ENCODE assay signal across 8 mouse cellular contexts in genomic region chr16:55852943-55853727, GRCm38 (mm10). TPM values are rescaled to one million over a fixed set of nuclear protein-coding genes. Genes with fewer than 3 reads are reported as not detected.
DNase-seq lines count a peak whose midpoint lies in the region; ATAC-seq and TF ChIP-seq lines count a peak whose summit lies in the region.
"Had no signal": no experiment of that assay in that cellular context is flagged by ENCODE, and none has a peak within 500 bp of the region (broad histone marks: within the 10 kb centered on the region; RNA-seq: fewer than 3 reads in every experiment).

No protein-coding gene starts in this region.

- H3K4me2 ChIP-seq in forebrain, postnatal 0 days (ENCODE audit: low read depth) = no peak overlapping the region
- H3K4me2 ChIP-seq: lung, embryonic 15.5 days had no signal

- H3K9ac ChIP-seq in forebrain, postnatal 0 days = no peak overlapping the region
- H3K9ac ChIP-seq: lung, embryonic 15.5 days had no signal

- H3K36me3 ChIP-seq in forebrain, postnatal 0 days (ENCODE audit: insufficient read depth) = no peaks in the 10 kb centered on the region; the same call in 1 of the 2 replicates
- H3K36me3 ChIP-seq: lung, embryonic 15.5 days had no signal

- 61% methylated on average over 19 of the region's 19 CpGs for WGBS in forebrain, postnatal 0 days

- H3K27me3 ChIP-seq in forebrain, postnatal 0 days (ENCODE audit: insufficient read depth, low read length) = no peaks in the 10 kb centered on the region
- H3K27me3 ChIP-seq: lung, embryonic 15.5 days had no signal

- ATAC-seq in forebrain, postnatal 0 days = peak; percentile 86

- no peak overlapping the region for H3K4me3 ChIP-seq in forebrain, postnatal 0 days (ENCODE audit: low read depth, low read length)
- H3K4me3 ChIP-seq: lung, embryonic 15.5 days had no signal

- H3K4me1 ChIP-seq in forebrain, postnatal 0 days (ENCODE audit: insufficient read depth) = no peaks in the 10 kb centered on the region
- H3K4me1 ChIP-seq: lung, embryonic 15.5 days had no signal

- H3K9me3 ChIP-seq in forebrain, postnatal 0 days (ENCODE audit: low read length) = no peaks in the 10 kb centered on the region
- H3K9me3 ChIP-seq: lung, embryonic 15.5 days had no signal

- TF ChIP-seq CTCF in forebrain, postnatal 0 days (IDR thresholded peaks at IDR 0.05; ENCODE audit: low read depth) = peak; percentile 92

- peak; percentile 79 for DNase-seq in R1 (ENCODE audit: low read depth, low spot score)
- peak; percentile 80 for DNase-seq in cerebellum, adult 18-20 months
- peak; percentile 91 for DNase-seq in forebrain, postnatal 0 days
- peak; percentile 94 for DNase-seq in induced T-regulatory cell, adult 2 months (ENCODE audit: low read depth)
- peak; percentile 28 for DNase-seq in left cerebral cortex, adult 11 months (ENCODE audit: low spot score)
- DNase-seq in mesoderm, embryonic 11.5 days (ENCODE audit: low read depth, low spot score) = peak; percentile 84
- peak; percentile 40 for DNase-seq in right cerebral cortex, postnatal 25 days

- H3K27ac ChIP-seq in forebrain, postnatal 0 days (ENCODE audit: low read depth, low read length) = no peak overlapping the region
- H3K27ac ChIP-seq: lung, embryonic 15.5 days had no signal

RNA-seq across cellular contexts. Expression of gene Nfkbiz, which starts 14.4 kb away (rescaled TPM):
- 1.9 and 2.4 TPM in 2 replicates for total RNA-seq in forebrain, postnatal 0 days (2014; rRNA removed)
- 1.1 and 1.5 TPM in 2 replicates for polyA plus RNA-seq in forebrain, postnatal 0 days (2015; fragmentation: Nextera tagmentation; extraction: Ambion mirVana)

RNA-seq across cellular contexts. Expression of gene Nxpe3, which starts 42.0 kb away (rescaled TPM):
- 1.8 and 2.2 TPM in 2 replicates for total RNA-seq in forebrain, postnatal 0 days (2014; rRNA removed)
- 0.50 and 1.2 TPM in 2 replicates for polyA plus RNA-seq in forebrain, postnatal 0 days (2015; fragmentation: Nextera tagmentation; extraction: Ambion mirVana)

Comparison
In these comparisons a context has a peak if more than half of its experiments do, and no peak if none do; other contexts are left out.
1. DNase-seq: peak in every context shown above with its lines; median percentile 94 in induced T-regulatory cell, adult 2 months; 91 in forebrain, postnatal 0 days; 84 in mesoderm, embryonic 11.5 days; 80 in cerebellum, adult 18-20 months; 79 in R1; 40 in right cerebral cortex, postnatal 25 days; 28 in left cerebral cortex, adult 11 months.